Mouse (Mus musculus) adrenal gland, postnatal 0 days (tissue): ENCODE measurements around the gene Hsd17b11. TPM values are rescaled to one million over a fixed set of nuclear protein-coding genes. Genes with fewer than 3 reads are reported as not detected.

Experiments
- microRNA-seq: library from miRNA; unstranded; fragments of <30 nt; microRNA quantifications from one replicate; pipeline ENCODE4, GENCODE M21; 2016; ENCODE audit warnings: borderline replicate concordance; ENCODE audit not compliant: insufficient number of aligned reads
- polyA plus RNA-seq: library from polyadenylated mRNA; unstranded; fragments of >200 nt; fragmentation: Nextera tagmentation; extraction: Ambion mirVana; gene quantifications from 2 replicates; pipeline ENCODE4 v1.2.1, GENCODE M21; 2015

Gene Hsd17b11
- 11.8 and 12.5 TPM in 2 replicates for polyA plus RNA-seq

DNA sequence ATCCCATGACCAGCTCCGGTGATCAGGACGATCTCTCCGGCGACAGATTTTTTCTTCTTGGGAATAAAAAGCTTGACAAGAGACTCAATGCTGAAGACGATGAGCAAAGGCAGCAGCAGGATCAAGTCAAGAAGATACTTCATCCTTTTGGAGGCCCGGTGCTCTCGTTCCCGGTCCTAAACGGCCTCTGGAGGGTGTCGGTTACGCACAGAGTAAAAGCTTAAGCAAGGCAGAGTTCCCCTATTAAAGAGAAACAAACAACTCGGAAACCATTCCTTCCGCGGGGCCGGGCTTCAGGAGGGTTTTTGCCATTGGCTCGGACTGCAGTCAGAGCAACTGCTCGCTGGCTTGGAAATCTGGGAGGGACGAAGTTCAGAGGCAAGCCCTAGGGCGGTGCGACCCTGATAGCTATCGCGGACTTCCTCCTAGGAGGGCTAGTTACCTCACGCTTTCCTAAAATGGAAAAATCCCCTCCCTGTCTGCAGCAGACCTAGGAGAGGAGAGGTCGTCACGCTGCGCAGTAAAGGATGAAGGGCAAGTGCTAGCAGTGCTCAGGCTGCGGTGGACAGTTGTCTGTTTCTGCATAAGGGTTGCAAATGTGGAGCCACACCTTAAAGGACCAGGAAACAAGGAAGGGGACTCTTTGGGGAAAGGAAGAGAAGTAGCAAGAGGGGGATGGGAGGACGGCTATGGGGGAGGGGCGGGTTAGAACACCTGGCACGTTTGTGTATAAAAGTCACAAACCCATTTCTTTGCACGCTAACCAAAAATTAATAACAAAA lies at the start of gene Hsd17b11:
Gene Hsd17b11, minus strand, starts transcription at position 323 of the 782 bp plus-strand sequence.

DNA sequence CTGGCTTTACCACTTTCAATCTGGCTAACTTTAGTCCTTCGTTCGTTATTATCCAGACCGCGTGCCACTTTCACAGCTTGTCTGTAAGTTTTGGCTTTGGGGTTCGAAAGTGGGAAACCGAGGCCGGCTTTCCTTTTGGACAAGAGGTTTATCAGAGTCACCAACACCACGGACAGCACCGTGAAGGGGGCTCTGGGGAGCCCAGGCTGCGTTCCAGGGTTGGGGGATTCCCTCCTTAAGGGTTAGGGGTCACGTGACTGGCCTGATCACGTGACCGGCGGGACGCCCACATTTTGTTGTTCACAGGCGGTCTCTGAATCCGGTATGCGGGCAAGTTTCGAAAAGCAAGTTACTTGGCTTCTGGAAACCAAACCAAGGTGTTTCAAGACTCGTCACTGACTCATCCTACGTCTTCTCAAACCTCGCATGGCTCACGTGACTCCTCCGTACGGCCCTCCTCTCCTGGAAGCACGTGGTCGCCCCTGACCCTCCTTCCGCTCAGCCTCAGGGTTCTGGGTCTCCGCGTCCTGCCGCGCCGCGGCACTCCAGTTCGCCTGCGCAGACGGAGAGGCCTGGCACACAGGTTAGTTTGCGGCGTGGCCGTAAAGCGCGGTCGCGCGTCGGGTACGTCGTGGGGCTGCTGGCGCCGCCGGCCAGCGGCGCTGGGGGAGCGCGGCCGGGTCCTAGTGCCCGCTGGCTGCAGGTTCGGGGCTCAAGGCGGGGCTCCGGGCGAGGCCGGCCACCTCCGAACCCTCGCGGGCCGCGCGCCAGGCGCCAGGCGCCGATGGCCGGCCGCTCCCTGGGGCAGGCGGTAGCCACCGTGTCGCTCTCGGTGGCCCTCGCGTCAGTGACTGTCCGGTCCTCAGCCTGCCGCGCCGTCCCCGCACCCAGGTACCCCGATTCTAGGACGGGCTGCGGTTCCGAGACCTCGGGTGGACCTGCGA lies 24.8 kb upstream of the Hsd17b11 start, which contains the start of gene Nudt9:
Gene Nudt9, plus strand, starts transcription at position 51 of the 944 bp plus-strand sequence.

DNA sequence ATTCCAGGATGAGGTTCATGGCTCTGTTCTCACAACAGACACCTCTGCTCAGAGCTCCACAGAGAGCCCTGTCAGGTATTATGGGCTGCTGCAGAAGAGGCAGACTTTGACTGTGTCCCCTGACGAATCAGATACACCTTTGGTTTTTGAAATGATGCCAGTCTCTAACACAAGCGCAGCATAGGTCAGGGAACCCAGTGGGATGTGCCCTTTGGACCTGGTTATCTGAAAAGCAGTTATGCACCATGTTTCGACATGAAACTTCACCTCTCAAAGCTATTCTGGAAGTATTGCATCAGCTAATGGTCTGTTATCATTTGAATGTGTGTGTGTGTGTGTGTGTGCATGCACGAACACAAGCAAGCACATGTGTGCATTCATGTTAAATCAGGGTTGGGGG lies 44.4 kb downstream of the Hsd17b11 start, which contains the start of gene Hsd17b13:
Gene Hsd17b13, minus strand, starts transcription at position 114 of the 400 bp plus-strand sequence.

Small RNA genes lying within 50 kb of the gene (microRNA-seq; reads per million reads assigned to microRNA genes)
- gene Mir5619: 2.1 reads per million

Other genes with a start within 250 kb of the Hsd17b11 start
- gene Klhl8, start 110.7 kb downstream of the Hsd17b11 start, polyA plus RNA-seq: 12.3 and 14.5 TPM in 2 replicates
- gene Hsd17b13, start 44.5 kb downstream of the Hsd17b11 start, polyA plus RNA-seq: 10.0 and 12.4 TPM in 2 replicates
- 54.7 and 81.3 TPM in 2 replicates for gene Nudt9, start 24.4 kb upstream of the Hsd17b11 start, polyA plus RNA-seq
- not detected in 2 replicates for gene Gm17660, start 55.7 kb upstream of the Hsd17b11 start, polyA plus RNA-seq
- 69.5 and 70.5 TPM in 2 replicates for gene Sparcl1, start 91.8 kb upstream of the Hsd17b11 start, polyA plus RNA-seq
- gene Dspp, start 148.8 kb upstream of the Hsd17b11 start, polyA plus RNA-seq: 0.07 TPM in 1 of 2 replicates, not detected in the other
- 0.25 and 0.48 TPM in 2 replicates for gene Dmp1, start 180.7 kb upstream of the Hsd17b11 start, polyA plus RNA-seq